Comparison of ENCODE assay signal across 23 mouse cellular contexts in the genomic region with DNA sequence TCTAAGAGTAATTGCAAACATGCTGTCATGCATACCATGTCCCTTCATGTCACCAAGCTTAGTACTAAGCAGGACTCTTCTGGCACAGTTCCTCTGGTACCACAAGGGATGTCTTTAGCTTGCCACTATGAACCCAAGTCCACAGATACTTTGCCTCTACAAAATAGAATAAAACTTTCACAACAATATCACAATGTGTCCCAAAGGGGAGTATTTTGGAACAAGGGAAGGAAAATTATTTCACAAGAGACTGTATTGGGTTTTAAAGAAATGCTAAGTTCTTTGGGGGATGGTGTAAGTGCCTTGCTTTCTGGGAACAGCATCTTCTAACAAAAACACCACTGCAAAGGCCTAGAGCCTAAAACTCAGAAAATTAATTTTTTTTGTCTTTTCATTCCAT.
DNase-seq lines count a peak whose midpoint lies in the region; ATAC-seq and TF ChIP-seq lines count a peak whose summit lies in the region.
"Had no signal": no experiment of that assay in that cellular context is flagged by ENCODE, and none has a peak within 500 bp of the region (broad histone marks: within the 10 kb centered on the region; RNA-seq: fewer than 3 reads in every experiment).

No protein-coding gene starts in this region.

- no peaks in the 10 kb centered on the region for H3K36me3 ChIP-seq in heart, embryonic 11.5 days (ENCODE audit: control insufficient read depth, insufficient read depth, low read length)
- no peaks in the 10 kb centered on the region for H3K36me3 ChIP-seq in liver, adult 2 months (ENCODE audit: control insufficient read depth, insufficient read depth, low read length)
- no peaks in the 10 kb centered on the region for H3K36me3 ChIP-seq in liver, embryonic 12.5 days
- H3K36me3 ChIP-seq: embryonic facial prominence, embryonic 10.5 days; embryonic facial prominence, embryonic 12.5 days; forebrain, embryonic 15.5 days had no signal

- peak; percentile 88 for DNase-seq in heart, adult 11 months
- peak; percentile 16 for DNase-seq in liver, adult 2 months (ENCODE audit: extremely low read depth, low read depth, low spot score)
- DNase-seq in NIH3T3 (ENCODE audit: low read depth), result peak; percentile 36
- peak; percentile 92 for DNase-seq in adipocyte (ENCODE audit: low spot score)
- no peak for DNase-seq in retina, postnatal 1 day
- DNase-seq in layer of hippocampus, adult 8-10 months (ENCODE audit: low spot score in 2 of 2), result no peak
- DNase-seq: adrenal gland, adult 2 months; adrenal gland, postnatal 10 days; adrenal gland, postnatal 25 days; cerebellum, adult 11 months; cerebellum, adult 18-20 months; cerebellum, adult 8-10 months; cerebellum, postnatal 10 days; cerebellum, postnatal 25 days; forebrain, postnatal 0 days had no signal

- H3K4me3 ChIP-seq in heart, embryonic 11.5 days (ENCODE audit: low read depth, low read length), result no peak overlapping the region
- no peak overlapping the region for H3K4me3 ChIP-seq in liver, adult 2 months (ENCODE audit: insufficient read depth, low read depth, low read length)
- H3K4me3 ChIP-seq in liver, embryonic 12.5 days, result no peak overlapping the region
- H3K4me3 ChIP-seq: embryonic facial prominence, embryonic 10.5 days; embryonic facial prominence, embryonic 12.5 days; forebrain, embryonic 13.5 days; forebrain, embryonic 15.5 days had no signal

- H3K4me2 ChIP-seq in heart, embryonic 11.5 days, result no peak overlapping the region
- H3K4me2 ChIP-seq in liver, embryonic 12.5 days, result no peak overlapping the region
- H3K4me2 ChIP-seq: embryonic facial prominence, embryonic 12.5 days; forebrain, embryonic 13.5 days; forebrain, embryonic 15.5 days had no signal

- H3K9ac ChIP-seq in heart, embryonic 11.5 days (ENCODE audit: low read depth, low read length), result no peak overlapping the region
- H3K9ac ChIP-seq in liver, adult 2 months (ENCODE audit: low read depth, low read length), result no peak overlapping the region
- H3K9ac ChIP-seq in liver, embryonic 12.5 days, result no peak overlapping the region
- H3K9ac ChIP-seq: embryonic facial prominence, embryonic 12.5 days; forebrain, embryonic 13.5 days; forebrain, embryonic 15.5 days; forebrain, postnatal 0 days had no signal

- peaks cover 3% of the 10 kb centered on the region; the same call in 1 of the 2 replicates for H3K4me1 ChIP-seq in heart, embryonic 11.5 days (ENCODE audit: control insufficient read depth, insufficient read depth, low read length)
- no peaks in the 10 kb centered on the region for H3K4me1 ChIP-seq in liver, adult 2 months (ENCODE audit: control insufficient read depth, insufficient read depth, low read length)
- H3K4me1 ChIP-seq in liver, embryonic 12.5 days, result no peaks in the 10 kb centered on the region
- H3K4me1 ChIP-seq: forebrain, embryonic 15.5 days had no signal

- H3K27me3 ChIP-seq in heart, embryonic 11.5 days (ENCODE audit: control insufficient read depth, insufficient read depth, low read length), result no peaks in the 10 kb centered on the region
- no peaks in the 10 kb centered on the region for H3K27me3 ChIP-seq in liver, adult 2 months (ENCODE audit: control insufficient read depth, insufficient read depth, low read length)
- H3K27me3 ChIP-seq in liver, embryonic 12.5 days (replicated peaks), result no peaks in the 10 kb centered on the region; the same call in 1 of the 2 replicates
- H3K27me3 ChIP-seq: embryonic facial prominence, embryonic 12.5 days; forebrain, embryonic 13.5 days; forebrain, embryonic 15.5 days; Patski had no signal

- H3K27ac ChIP-seq in heart, embryonic 11.5 days (ENCODE audit: low read depth, low read length), result no peak overlapping the region
- no peak overlapping the region for H3K27ac ChIP-seq in liver, adult 2 months (replicated peaks; ENCODE audit: insufficient read depth, low read depth, low read length)
- no peak overlapping the region for H3K27ac ChIP-seq in liver, embryonic 12.5 days
- H3K27ac ChIP-seq: embryonic facial prominence, embryonic 10.5 days; embryonic facial prominence, embryonic 12.5 days; forebrain, embryonic 13.5 days; forebrain, embryonic 15.5 days had no signal

- ATAC-seq in heart, embryonic 11.5 days (replicated peaks; ENCODE audit: insufficient number of reproducible peaks, low FRiP score, low TSS enrichment), result no peak
- no peak for ATAC-seq in liver, embryonic 12.5 days
- ATAC-seq: activated CD4-positive, CD25-positive, alpha-beta regulatory T cell, adult 4 months; forebrain, embryonic 13.5 days; forebrain, embryonic 15.5 days; forebrain, postnatal 0 days; Patski had no signal

- no peak for TF ChIP-seq POLR2A in liver, adult 2 months (IDR thresholded peaks at IDR 0.05; ENCODE audit: extremely low read depth, insufficient read depth, low read length)

- no peak for TF ChIP-seq CTCF in liver, adult 2 months (IDR thresholded peaks at IDR 0.05; ENCODE audit: low read depth, low read length)

- peaks cover 7% of the 10 kb centered on the region; the same call in 1 of the 2 replicates for H3K79me2 ChIP-seq in liver, adult 2 months (ENCODE audit: control insufficient read depth, insufficient read depth, low read length)

- H3K9me3 ChIP-seq in heart, embryonic 11.5 days (replicated peaks; ENCODE audit: control insufficient read depth, low read length), result no peaks in the 10 kb centered on the region
- no peaks in the 10 kb centered on the region for H3K9me3 ChIP-seq in liver, embryonic 12.5 days (replicated peaks)
- H3K9me3 ChIP-seq: embryonic facial prominence, embryonic 10.5 days; embryonic facial prominence, embryonic 12.5 days; forebrain, embryonic 13.5 days; forebrain, embryonic 15.5 days had no signal

Comparison
In these comparisons a context has a peak if more than half of its experiments do, and no peak if none do; other contexts are left out.
1. DNase-seq: peak in heart, adult 11 months (single experiment), liver, adult 2 months (single experiment), NIH3T3 (single experiment) and adipocyte (single experiment); none in retina, postnatal 1 day (single experiment) and layer of hippocampus, adult 8-10 months (0 of 2).